Mouse (Mus musculus) T-cell, adult 2 months (primary cell): ENCODE results near the gene Arpc5.
"Not testable (repeated sequence)": the region's sequence is repeated elsewhere in the genome, so short reads cannot be mapped to it uniquely, and the experiment has no call there.

ENCODE experiments used
- DNase-seq: peaks from one replicate; pipeline ENCODE4 v3.0.0; 2022; ENCODE audit warnings: low spot score

Arpc5 gene

DNA sequence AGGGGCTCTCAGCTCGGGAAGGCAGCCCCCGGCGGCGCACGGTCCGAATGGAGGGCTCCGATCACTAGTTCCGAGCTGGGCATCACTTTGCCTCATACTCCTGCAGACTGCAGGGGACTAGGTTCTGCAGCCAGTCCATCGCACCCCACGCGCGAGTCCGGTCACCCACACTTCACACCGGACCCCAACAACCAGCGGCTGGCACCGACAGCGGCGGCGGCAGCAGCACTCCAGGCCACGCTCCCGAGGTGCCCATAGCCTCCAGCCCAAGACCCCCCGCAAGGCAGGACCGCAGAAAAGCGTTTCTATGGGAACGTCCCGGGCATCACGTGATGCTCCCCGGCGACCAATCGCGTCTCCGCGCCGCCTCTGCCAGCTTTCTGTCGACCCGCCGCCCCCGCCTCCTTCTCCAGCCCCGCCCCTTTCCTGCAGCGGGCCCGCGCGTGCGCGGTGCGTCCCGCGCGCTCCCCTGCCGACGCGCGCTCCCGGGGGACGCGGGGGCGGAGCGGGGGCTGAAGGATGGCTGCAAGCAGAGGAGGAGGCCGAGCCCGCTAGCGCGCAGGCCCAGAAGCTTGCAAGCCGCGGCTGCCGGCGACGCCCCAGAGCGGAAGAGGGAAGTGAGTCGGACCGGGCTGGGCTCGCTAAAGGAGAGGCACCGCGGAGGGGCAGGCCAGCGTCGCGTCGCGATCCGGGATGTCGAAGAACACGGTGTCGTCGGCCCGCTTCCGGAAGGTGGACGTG, at the start of gene Arpc5, which contains the start of gene Rgl1:
Gene Arpc5, plus strand, starts transcription at position 511 of the 741 bp plus-strand sequence.
Gene Rgl1, minus strand, starts transcription at position 320 of the 741 bp plus-strand sequence.
- DNase-seq = peak; percentile 98

DNA sequence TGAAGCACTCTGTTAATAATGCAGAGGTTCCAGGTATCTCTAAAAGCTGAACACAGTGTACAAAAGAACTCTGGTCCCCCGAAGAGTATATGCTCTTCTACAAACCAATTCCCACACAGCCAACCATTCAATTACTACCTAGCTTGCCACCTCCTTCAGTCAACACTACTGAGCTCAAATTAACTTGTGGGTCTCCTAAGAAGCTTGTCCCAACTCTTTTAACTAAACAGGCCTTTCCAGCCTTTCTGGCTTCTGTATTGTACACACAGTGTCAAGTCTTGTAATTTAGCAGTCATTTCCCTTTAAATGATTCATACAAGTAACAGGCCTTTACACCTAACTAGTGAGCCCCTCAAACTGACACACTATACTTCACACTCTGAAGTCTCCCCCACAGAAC, 49.0 kb upstream of the Arpc5 start:
- no peak for DNase-seq

DNA sequence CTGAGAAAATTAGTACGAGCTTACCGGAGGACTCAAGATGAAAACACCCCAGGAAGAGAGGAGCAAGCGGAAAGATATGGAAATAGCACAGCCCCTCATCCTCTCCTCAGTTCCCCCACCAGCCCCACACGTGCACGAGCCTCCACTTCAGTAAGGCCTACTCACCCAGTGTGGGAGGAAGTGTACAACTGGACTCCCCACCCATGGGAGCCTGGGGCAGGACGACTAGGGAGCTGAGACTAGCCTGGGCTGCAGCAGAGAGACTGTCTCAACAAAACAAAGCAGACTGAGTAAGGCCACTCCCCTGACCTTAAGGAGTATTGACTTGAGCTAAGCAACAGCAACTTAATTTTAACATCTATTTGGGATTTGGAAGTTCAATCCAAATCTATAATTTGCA, 48.1 kb upstream of the Arpc5 start:
- no peak for DNase-seq

DNA sequence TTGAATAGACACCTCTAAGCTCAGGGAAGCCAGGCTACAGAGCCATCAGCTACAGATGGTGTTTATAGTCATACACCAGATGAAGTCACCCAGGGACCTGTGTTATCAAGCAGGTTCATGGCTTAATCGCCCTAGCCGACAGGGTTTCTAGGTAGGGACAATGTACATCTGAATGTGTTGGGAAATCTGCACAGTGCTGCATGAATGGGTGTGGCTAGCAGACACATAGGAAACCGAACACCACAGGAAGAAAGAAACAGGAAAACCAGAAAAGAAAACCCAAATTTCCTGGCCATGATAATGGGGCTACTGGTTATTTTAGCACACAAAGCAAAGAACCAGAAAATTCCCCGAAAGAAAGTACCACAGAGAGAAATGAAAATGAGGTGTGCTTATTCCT, 45.4 kb upstream of the Arpc5 start:
- DNase-seq = no peak

DNA sequence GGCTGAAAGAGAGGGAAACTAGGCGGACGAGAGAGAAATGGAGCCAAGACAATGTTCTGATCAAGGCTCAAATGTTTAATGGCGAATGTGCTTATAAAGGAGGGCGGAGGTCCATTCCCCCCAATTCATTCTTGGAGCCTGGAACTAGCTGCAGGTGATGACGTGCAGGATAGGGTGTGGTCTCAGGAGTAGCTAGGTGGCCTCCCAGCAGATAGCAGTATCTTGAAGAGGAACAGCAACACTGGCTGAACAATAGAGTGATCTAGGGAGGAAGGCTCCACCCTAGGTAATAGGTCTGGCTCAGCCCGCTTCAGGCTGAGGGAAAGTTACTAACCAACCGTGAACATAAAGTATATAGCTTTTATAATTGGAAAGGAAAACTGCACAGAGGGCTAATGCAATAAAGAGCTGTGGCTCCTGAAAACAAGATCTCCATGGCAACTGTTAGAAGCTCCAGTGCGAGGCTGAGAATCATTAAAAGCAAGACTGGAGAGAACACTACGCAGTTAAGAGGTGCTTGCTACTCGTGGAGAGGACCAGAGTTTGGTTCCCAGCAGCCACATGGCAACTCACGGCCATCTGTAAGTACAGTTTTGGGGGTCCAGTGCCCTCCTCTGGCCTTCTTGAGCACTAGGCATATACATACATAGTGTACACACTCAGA, 44.7 kb upstream of the Arpc5 start:
- DNase-seq = no peak

DNA sequence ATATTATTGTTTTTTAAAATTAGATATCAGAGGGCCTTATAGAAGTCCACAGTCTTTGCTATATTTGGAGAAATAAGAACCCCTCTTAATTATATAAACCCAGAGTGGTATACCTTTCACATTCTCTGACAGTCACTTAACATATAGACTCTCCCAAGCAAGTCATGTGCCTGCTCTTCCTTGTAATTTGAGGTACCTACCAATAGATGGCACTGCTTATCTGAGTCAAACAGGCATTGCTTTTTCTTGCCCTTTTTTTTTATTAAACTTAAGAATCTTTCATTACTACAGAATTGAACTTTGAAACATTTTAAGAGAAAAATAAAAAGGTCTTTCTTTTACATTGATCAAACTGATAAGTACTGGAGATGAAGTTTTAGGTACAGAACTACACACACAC, 42.1 kb upstream of the Arpc5 start:
- DNase-seq = no peak

DNA sequence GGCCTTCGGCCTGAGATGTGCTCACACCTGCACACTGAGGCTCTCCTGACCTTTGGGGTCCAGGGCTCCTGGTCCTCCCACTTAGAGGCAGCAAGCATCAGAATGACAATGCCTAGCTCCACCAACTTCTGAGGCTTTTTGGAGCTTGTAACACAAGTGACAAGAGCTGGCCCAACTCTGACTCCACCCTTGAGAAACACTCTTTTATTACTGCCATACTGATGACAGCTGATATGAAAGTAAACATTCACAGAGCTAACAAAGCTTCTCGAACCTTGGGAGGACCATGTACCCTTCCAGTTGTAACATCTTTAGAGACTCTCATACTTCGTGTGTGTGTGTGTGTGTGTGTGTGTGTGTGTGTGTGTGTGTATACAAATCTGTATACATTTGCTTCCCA, 40.2 kb upstream of the Arpc5 start:
- DNase-seq = no peak

DNA sequence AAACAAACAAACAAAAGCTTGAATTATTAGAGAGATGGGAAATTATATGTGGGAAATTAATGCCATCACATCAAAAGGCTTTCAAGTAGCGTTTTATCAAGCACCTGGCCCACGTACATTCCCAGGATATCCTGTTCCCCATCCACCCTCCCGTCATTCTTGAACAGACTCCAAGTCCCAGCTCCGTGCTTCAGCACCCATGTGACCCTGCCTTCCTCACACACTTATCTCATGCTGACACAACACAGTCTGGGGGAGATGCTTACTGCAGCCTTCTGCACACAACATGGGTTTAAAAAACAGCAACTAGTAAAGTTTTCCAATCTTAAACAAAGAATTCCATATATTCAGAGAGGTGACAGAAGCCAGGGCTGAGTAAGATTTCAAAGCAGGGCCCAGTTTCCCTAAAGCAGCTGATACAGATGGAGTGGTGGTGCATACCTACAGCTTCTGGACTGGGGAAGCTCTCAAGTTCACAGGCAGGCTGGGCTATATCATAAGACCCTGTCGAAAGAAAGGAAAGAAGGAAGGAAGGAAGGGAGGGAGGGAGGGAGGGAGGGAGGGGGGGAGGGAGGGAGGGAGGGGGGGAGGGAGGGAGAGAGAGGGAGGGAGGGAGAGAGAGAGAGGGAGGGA, 38.6 kb upstream of the Arpc5 start:
- no peak for DNase-seq

DNA sequence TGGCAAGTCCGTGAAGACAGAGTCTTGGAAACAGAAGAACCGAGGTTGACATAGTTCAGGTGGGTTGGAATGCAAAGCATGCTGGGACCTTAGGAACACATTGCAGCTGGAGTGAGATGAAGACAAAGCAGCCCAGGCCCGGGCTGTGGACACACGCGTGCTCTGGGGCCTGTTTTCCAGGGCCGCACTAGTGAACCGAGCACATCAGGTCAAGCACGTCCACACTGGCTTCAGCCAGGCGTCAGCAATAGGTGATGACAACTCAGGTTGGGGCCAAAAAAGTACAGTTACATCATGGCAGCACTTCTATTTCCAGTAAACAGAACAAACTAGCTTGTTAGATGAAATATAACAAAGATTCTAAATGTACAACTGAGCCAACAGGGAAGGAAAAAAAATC, 27.5 kb upstream of the Arpc5 start:
- no peak for DNase-seq

DNA sequence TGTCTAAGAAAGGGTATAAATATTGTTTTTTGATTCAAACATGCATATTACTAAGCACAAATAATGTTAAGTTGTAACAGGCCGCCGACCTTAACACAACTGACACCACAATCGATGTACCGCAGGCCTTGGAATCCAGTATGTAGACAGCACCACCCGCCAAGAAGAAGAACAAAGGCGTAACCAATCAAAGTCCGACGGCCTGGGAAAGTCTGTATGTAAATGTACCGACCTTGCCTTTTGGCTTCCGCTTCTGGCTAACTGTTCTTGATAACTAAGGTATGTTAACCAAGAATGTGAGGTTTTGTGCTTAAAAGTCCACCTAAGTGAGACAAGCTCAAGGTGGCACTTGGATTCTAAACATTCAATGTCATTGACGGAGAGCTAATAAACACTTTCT, 27.0 kb upstream of the Arpc5 start:
- DNase-seq = no peak

DNA sequence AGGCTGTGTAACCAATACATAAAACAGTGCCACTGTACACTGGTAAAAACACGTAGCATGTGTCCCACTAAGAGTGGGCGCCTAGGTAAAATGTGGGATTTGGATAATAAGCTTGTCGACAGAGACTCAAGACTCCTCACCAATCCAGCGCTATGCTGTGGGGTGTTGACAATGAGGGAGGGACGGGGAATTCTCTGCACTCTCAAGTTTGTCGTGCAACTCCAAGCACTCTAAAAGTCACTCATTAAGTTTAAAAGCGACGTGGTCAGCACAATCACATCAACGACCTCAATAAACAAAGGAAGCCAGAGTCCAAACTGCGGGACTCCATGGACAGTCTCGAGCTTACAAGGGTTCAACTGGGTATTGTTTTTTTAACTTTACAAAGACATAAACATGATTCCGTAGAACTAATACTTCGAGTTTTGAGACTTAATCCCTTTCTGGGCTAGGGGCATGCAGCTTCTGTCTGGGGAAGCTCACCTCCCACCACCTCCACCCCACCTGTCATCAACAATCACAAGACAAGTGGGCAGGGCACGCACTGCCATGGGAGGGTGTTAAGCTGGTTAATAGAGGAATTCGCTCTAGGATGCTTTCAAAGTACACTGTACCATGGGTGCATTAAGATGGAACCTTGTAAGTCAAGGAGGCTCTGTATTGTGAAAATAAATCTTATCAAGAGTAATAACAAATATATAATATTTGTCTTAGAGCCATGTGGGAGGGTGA, 23.1 kb upstream of the Arpc5 start:
- no peak for DNase-seq

DNA sequence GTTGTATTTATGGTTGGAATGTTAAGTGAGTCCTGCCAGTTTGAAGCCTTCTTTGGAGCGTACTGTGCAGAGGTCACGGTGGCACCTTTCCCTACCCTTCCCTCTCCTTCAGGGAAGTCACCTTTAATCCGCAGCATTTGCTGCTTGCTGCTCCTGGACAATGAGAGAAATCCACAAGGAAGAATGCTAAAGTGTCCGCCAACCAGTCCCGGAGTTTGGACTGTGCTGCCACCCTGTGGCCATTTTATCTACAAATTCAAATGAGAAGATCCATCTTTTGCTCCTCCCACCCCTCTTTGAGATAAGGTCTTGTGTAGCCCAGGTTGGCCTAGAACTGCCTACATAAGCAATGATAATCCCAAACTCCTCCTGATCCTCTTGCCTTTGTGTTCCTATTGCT, 19.9 kb upstream of the Arpc5 start:
- DNase-seq = peak; percentile 46

DNA sequence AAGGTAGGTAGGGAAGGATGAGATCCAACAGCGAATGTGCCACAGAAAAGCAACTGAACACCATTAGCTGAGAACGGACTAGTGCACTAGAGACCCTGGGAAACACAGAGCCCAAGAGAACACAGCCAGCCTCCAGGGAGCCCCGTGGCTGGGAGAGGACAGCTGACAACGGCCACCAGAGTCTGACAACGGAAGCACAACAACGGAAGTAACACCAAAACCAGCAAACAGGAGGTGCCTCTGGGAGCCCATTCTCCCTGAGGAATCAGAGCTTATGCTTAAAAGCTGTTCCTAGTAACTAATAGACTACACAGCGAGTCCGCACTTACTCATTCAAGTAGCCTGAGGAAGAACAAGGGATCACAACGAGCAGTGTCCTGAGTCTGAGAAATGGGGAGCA, 17.1 kb upstream of the Arpc5 start:
- DNase-seq = no peak

DNA sequence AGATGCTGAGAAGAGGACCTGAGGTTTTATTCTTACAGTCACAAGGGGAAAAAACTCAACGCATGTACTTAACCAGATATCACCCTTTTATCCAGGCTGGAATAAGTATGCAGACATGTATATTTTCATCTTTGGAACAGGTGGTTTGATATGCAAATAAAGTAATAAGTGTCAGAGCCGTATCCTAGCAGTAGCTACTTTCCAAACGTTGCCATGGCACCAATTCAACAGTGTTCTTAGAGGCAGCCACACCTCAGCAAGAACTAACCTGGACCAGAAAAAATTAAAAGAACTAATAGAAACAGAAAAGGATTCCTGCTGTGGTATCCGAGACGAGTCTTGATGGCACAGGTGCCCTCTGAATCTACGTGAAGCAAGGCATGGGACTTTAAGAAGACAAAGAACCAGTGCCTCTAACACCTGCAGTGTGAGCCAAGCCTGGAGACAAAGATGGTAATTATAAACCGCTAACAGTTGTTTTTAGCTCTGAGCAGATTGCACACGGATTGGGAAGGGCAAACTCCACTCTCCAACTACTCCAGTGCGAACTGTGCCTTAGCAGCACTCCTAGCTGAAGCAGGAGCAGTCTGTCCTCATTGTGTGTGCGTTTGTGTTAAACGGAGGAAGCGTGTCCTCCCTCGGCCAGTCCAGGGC, 15.9 kb upstream of the Arpc5 start, which contains the start of gene Apobec4:
Gene Apobec4, plus strand, starts transcription at position 240 of the 654 bp plus-strand sequence.
- DNase-seq = no peak

DNA sequence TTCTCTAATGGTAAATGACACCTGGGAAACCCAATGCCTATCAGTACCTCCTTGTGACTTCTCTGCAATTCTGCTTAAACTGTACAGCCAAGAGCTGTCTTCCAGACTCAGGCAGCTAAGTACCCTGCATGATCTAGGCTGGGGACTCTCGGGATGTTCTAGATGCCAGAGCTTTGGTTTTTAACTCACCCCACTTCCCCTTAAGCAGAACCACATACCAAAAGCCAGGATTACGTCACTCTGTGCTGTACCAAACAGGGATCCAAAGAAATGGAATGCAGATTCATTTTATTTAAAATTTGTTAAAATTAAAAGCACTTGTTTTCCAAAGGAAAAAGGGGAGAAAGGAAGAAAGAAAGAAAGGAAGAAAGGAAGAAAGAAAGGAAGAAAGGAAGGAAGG, 4.6 kb upstream of the Arpc5 start:
- no peak for DNase-seq

DNA sequence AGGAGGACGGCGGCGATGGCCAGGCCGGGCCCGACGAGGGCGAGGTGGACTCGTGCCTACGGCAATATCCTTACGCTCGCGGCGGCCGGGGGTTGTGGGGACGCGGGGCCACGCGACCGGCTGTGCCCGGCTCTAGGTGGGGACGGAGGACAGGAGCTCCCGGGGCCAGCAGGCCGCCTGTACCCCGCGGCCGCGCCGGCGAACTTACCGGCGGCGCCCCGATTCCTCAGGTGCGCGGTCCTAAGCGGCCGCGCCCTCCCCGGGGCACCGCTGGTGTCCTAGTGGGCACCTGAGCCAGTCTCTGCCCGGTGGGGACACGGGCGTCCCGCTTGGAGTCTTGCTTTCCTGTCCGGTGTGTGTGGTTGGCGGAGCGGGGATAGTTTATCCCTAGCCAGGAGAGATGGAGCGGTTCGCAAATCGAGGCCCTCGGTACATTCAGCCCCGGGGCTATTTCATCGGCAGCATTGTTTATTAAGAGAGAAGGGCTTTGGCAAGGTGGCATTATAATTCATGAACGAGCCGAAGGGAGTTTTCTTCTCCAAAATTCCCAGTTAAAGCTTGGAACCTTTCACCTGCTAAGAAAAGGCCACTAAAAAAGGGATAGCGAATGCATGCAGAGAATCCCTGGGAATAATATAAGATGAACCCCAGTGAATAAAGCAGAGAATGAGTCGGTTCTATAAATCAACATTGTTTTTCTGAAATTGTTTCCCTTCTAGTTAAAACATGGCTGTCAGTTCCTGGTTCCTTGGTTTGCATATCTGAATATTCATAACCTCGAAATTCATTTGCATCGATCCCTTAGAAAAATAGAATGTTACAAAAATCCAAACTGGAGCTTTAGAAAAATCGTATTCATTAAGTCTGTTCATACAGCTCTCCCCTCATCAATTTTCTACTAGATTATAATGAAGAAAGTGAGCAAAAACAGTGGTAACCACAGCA, 734 bp downstream of the Arpc5 start:
- peak; percentile 2 for DNase-seq

DNA sequence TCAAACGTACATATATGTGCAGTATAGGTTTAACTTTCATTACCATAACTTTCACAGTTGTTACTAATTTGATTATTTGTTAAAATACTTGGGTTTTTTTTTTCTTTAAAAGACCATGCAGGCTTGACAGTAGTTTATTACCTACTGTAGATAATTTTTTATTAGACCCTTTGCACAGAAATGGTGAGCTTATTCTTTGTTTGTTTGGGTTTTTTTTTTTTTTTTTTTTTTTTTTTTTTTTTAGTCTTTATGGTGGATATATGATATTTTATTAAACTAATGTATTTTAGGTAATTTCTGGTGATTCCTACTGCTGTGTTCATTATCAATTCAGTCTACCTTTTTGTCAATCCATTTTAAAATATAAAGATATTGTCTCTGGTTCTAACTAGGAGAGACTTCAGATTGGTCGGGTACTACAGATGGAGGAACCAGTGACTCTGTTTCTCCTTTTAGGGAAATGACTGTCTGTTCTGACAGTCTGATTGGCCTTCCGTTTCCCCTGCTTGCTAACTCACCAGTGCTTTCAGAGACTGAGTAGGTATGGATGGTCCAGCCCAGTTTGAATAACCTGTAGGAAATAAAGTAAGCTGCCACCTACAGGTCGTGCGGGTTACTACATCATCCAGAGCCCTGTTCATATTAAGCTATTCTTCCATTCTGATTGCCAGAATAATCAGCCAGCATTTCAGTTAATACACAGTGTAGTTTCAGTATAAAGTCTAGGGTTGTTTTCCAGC, 1.6 kb downstream of the Arpc5 start:
- peak; percentile 84 for DNase-seq

DNA sequence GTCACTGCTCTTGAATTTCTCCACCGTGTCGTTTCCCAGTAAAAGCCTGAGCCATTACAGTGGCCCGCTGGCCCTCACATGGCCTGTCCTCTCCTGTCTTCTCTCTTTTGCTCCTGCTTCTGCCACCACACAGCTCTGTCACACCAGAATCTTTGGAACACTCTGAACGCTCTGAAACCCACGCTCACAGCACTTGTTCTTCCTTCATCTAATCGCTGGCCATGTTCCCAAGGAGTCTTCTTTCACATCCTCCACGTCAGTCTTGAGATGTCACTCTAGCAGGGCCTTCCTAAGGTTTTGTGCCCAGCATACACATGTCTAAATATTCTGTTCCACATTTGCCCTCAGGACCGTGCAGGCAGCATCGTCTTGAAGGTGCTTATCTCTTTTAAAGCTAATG, 4.7 kb downstream of the Arpc5 start:
- no peak for DNase-seq

DNA sequence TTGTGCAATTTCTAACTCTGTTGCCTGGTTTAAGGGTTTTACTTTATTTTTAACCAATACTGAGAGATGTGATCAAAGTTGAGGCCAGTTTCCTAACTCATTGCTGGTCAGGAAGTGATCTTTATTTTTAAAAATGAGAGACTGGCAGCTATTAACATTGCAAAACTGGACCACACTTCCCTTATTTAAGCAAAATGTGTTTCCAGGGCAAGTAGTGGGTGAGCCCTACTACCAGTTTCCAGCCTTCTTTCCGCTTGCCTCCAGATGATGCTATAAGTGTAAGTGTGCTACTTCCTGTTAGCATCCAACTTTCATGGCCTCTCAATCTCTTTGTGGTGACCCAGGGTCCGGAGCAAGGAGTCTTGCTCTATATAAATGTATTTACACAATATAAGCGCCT, 8.3 kb downstream of the Arpc5 start:
- not testable (repeated sequence) for DNase-seq

DNA sequence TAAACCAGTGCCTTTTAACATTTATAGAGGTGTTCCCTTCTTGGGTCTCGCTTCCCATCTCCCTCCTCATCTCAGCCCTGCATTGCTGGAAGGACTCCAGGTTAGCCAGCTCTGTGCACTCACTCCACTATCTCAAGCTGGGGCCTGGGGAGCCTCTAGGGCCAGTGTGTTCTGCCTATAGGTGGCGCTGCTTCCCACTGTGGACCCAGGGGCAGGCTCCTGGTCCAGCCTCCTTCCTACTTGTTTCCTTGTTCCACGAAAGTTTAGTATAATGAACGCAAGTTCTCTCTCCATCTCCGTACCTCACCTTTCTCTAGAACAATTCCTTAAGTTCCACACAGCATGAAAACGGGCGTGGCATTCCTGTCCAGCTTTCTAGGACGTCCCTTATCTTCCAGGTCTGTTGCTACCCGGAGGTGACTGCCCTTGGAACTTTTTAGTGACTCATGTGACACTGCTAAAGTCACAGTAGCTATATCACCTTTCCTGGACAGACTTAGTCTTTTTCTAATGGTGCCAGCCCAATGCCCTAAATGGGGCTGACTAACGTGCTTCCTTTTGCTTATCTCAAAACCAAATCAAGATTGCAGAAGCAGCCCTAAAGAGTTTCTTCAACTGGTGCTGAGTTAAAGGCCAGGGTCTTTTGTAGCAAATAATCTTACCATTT, 12.9 kb downstream of the Arpc5 start:
- peak; percentile 41 for DNase-seq
